Comparison of ENCODE assay signal across 1 mouse cellular context in the genomic region with DNA sequence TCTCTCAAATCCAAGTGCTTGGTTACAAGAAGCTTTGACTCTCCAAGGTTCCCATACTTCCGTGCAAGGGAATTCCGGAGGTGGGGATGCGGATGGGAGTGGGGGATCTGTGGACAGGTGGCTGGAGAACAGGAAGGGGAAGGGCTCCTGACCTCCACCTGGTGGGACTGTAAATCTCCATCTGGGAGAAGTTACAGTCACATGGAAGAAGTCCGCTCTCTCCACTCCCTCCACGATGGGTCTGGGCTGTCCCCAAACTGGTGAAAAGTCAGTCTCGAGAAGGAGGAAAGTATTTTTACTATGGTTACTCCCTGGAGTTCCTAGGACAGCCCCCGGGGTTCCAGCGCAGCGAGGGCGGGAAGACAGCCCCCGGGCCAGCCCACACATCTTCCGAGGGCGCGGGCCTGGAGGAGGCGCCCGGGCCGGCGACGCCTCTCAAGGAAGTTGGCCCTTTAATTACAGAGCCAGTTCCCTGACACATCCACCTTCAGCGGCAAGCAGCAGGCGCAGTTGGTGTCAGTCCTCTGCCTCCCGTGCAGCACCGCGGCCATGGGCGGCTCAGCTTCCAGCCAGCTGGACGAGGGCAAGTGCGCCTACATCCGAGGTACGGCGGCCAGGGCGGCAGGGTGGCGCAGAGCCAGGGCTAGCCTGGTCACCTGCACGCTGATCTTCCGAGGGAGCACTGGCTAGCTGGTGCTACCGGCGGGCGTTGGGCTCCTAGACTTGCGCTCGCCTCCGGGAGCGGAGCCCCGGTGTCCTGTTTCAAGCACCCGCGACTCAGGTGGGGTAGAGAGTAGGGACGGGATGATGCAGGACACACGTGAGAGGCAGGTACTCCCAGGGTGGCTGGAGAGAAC.
A peak's percentile ranks its signal among the peaks of the same experiment; 100 is the strongest.
TF ChIP-seq lines count a peak whose summit lies in the region.

A gene (plus strand): TSS at position 206 of the 857 bp plus-strand sequence.

TF ChIP-seq in CH12.LX, 34 proteins besides CTCF, POLR2A, EP300 and RAD21 (continued from another document):
- TF ChIP-seq ZMIZ1 (IDR thresholded peaks at IDR 0.05; ENCODE audit: low read depth, low read length) (peak; percentile 80; the same call in 1 of the 2 replicates), E2F4 (IDR thresholded peaks at IDR 0.05; ENCODE audit: insufficient replicate concordance, low read depth, low read length) (no peak), NELFE (IDR thresholded peaks at IDR 0.05; ENCODE audit: low read depth, low read length) (peak; percentile 77)
